Mouse (Mus musculus): ENCODE measurements at regions not wholly inside any gene's neighbourhood (a gene's known extent, or its start where the extent isn't known, plus 50 kb on each side); places are given as distances from the start of the nearest gene placed in this dataset.
A peak's percentile ranks its signal among the peaks of the same experiment; 100 is the strongest.

- no peak for DNase-seq
Measured at GRCm38 (mm10) chr11:113095625-113096024, 313.6 kb downstream of the Sox9 start.

- no peak for DNase-seq
Measured at GRCm38 (mm10) chr11:113096209-113096608, 314.2 kb downstream of the Sox9 start.

- no peak for DNase-seq
Measured at GRCm38 (mm10) chr11:113098360-113098759, 316.3 kb downstream of the Sox9 start.

- no peak for DNase-seq
Measured at GRCm38 (mm10) chr11:113100800-113101199, 318.8 kb downstream of the Sox9 start.

- DNase-seq, result peak; percentile 76
Measured at GRCm38 (mm10) chr11:113101534-113101933, 319.5 kb downstream of the Sox9 start.

- no peak for DNase-seq
Measured at GRCm38 (mm10) chr11:113103161-113103845, 321.3 kb downstream of the Sox9 start.

- no peak for DNase-seq
Measured at GRCm38 (mm10) chr11:113105371-113105770, 323.3 kb downstream of the Sox9 start.

GRCm38 (mm10) chr11:113107205-113107844, 325.3 kb downstream of the Sox9 start:
- no peak for DNase-seq

GRCm38 (mm10) chr11:113107966-113108699, 326.1 kb downstream of the Sox9 start:
- no peak for DNase-seq

- DNase-seq, result no peak
Measured at GRCm38 (mm10) chr11:113109096-113109495, 327.1 kb downstream of the Sox9 start.

- DNase-seq, result no peak
Measured at GRCm38 (mm10) chr11:113113220-113113817, 331.3 kb downstream of the Sox9 start.

GRCm38 (mm10) chr11:113117179-113117898, 335.3 kb downstream of the Sox9 start:
- DNase-seq, result no peak

- DNase-seq, result no peak
Measured at GRCm38 (mm10) chr11:113120570-113120969, 338.5 kb downstream of the Sox9 start.

- no peak for DNase-seq
Measured at GRCm38 (mm10) chr11:113121307-113121706, 339.3 kb downstream of the Sox9 start.

GRCm38 (mm10) chr11:113122137-113122536, 340.1 kb downstream of the Sox9 start:
- DNase-seq, result no peak

- no peak for DNase-seq
Measured at GRCm38 (mm10) chr11:113122964-113123363, 340.9 kb downstream of the Sox9 start.

- DNase-seq, result no peak
Measured at GRCm38 (mm10) chr11:113125832-113126231, 343.8 kb downstream of the Sox9 start.

GRCm38 (mm10) chr11:113129192-113129591, 347.2 kb downstream of the Sox9 start:
- DNase-seq, result no peak

GRCm38 (mm10) chr11:113129975-113130374, 348.0 kb downstream of the Sox9 start:
- DNase-seq, result no peak

GRCm38 (mm10) chr11:113132078-113133064, 350.3 kb downstream of the Sox9 start:
- peak; percentile 48 for DNase-seq

GRCm38 (mm10) chr11:113133407-113133806, 351.4 kb downstream of the Sox9 start:
- DNase-seq, result no peak

GRCm38 (mm10) chr11:113135261-113135660, 353.2 kb downstream of the Sox9 start:
- DNase-seq, result no peak

Data from lung, postnatal 14 days (tissue).